Mouse (Mus musculus): ENCODE measurements around the gene Ypel2. TPM values are rescaled to one million over a fixed set of nuclear protein-coding genes. Genes with fewer than 3 reads are reported as not detected.

The Ypel2 gene
- polyA plus RNA-seq, 1 experiment from 2014 or later = 1.2 TPM

- Histone ChIP-seq H3K9ac (no peak overlapping the region), H3K4me3 (replicated peaks) (no peak overlapping the region), H3K36me3 (no peaks in the 10 kb centered on the region), H3K27me3 (no peaks in the 10 kb centered on the region), H3K9me3 (replicated peaks) (no peaks in the 10 kb centered on the region), H3K27ac (peak overlapping the region; percentile 39; the same call in 1 of the 2 replicates), H3K4me1 (replicated peaks) (peaks cover 15% of the 10 kb centered on the region), H3K4me2 (no peak overlapping the region)
- DNase-seq = no peak
- ATAC-seq (ENCODE audit: low read depth) = no peak
- 56% methylated on average over 7 of the region's 7 CpGs for WGBS (ENCODE audit: insufficient replicate concordance)
Observed at GRCm38 (mm10) chr11:86971057-86971753, 22.3 kb downstream of the Ypel2 start.

GRCm38 (mm10) chr11:86969041-86969821 is 24.3 kb downstream of the Ypel2 start:
- WGBS (ENCODE audit: insufficient replicate concordance) = 80% methylated on average over 13 of the region's 13 CpGs
- DNase-seq (no peak), ATAC-seq (ENCODE audit: low read depth) (no peak)
- no peak overlapping the region for H3K4me3 ChIP-seq (replicated peaks)
- no peak overlapping the region for H3K27ac ChIP-seq
- H3K36me3 ChIP-seq = no peaks in the 10 kb centered on the region
- H3K9ac ChIP-seq = no peak overlapping the region
- H3K27me3 ChIP-seq = no peaks in the 10 kb centered on the region
- no peaks in the 10 kb centered on the region for H3K9me3 ChIP-seq (replicated peaks)
- no peak overlapping the region for H3K4me2 ChIP-seq
- peaks cover 15% of the 10 kb centered on the region for H3K4me1 ChIP-seq (replicated peaks)

GRCm38 (mm10) chr11:86967506-86967905 is 26.0 kb downstream of the Ypel2 start:
- DNase-seq = no peak
- no peaks in the 10 kb centered on the region for H3K9me3 ChIP-seq (replicated peaks)
- H3K4me3 ChIP-seq (replicated peaks) = no peak overlapping the region
- H3K4me1 ChIP-seq (replicated peaks) = peaks cover 32% of the 10 kb centered on the region
- 70% methylated on average over 9 of the region's 9 CpGs for WGBS (ENCODE audit: insufficient replicate concordance)
- no peak overlapping the region for H3K9ac ChIP-seq
- H3K36me3 ChIP-seq = no peaks in the 10 kb centered on the region
- H3K27ac ChIP-seq = no peak overlapping the region
- H3K4me2 ChIP-seq = no peak overlapping the region
- ATAC-seq (ENCODE audit: low read depth) = no peak
- H3K27me3 ChIP-seq = no peaks in the 10 kb centered on the region

- Histone ChIP-seq H3K9ac (no peak overlapping the region), H3K4me1 (replicated peaks) (peaks cover 38% of the 10 kb centered on the region)
- WGBS (ENCODE audit: insufficient replicate concordance) = 75% methylated on average over 3 of the region's 3 CpGs
Observed at GRCm38 (mm10) chr11:86966696-86967095, 26.8 kb downstream of the Ypel2 start.

GRCm38 (mm10) chr11:86965079-86965478 is 28.4 kb downstream of the Ypel2 start:
- Histone ChIP-seq H3K4me2 (no peak overlapping the region), H3K4me1 (replicated peaks) (peaks cover 50% of the 10 kb centered on the region), H3K4me3 (replicated peaks) (no peak overlapping the region), H3K27ac (no peak overlapping the region), H3K9me3 (replicated peaks) (no peaks in the 10 kb centered on the region), H3K27me3 (no peaks in the 10 kb centered on the region), H3K9ac (no peak overlapping the region), H3K36me3 (no peaks in the 10 kb centered on the region)
- 66% methylated on average over 5 of the region's 5 CpGs for WGBS (ENCODE audit: insufficient replicate concordance)
- no peak for ATAC-seq (ENCODE audit: low read depth)
- DNase-seq = no peak

More at GRCm38 (mm10) chr11:86966696-86967095, 26.8 kb downstream of the Ypel2 start:
- H3K27me3 ChIP-seq = no peaks in the 10 kb centered on the region
- H3K27ac ChIP-seq = no peak overlapping the region
- no peak overlapping the region for H3K4me3 ChIP-seq (replicated peaks)
- no peaks in the 10 kb centered on the region for H3K36me3 ChIP-seq
- no peaks in the 10 kb centered on the region for H3K9me3 ChIP-seq (replicated peaks)
- no peak for ATAC-seq (ENCODE audit: low read depth)
- H3K4me2 ChIP-seq = no peak overlapping the region
- DNase-seq = no peak

- DNase-seq (no peak), ATAC-seq (ENCODE audit: low read depth) (no peak)
- no peak overlapping the region for H3K9ac ChIP-seq
- H3K27ac ChIP-seq = no peak overlapping the region
- no peaks in the 10 kb centered on the region for H3K27me3 ChIP-seq
- H3K9me3 ChIP-seq (replicated peaks) = no peaks in the 10 kb centered on the region
- H3K4me3 ChIP-seq (replicated peaks) = no peak overlapping the region
- WGBS (ENCODE audit: insufficient replicate concordance) = 56% methylated on average over 10 of the region's 10 CpGs
- H3K36me3 ChIP-seq = no peaks in the 10 kb centered on the region
- peaks cover 62% of the 10 kb centered on the region for H3K4me1 ChIP-seq (replicated peaks)
- no peak overlapping the region for H3K4me2 ChIP-seq
Observed at GRCm38 (mm10) chr11:86963698-86964097, 29.8 kb downstream of the Ypel2 start.

GRCm38 (mm10) chr11:86963027-86963426 is 30.5 kb downstream of the Ypel2 start:
- Histone ChIP-seq H3K27me3 (no peaks in the 10 kb centered on the region), H3K9ac (no peak overlapping the region), H3K4me2 (no peak overlapping the region), H3K9me3 (replicated peaks) (no peaks in the 10 kb centered on the region), H3K4me1 (replicated peaks) (peaks cover 67% of the 10 kb centered on the region), H3K4me3 (replicated peaks) (no peak overlapping the region), H3K27ac (peak overlapping the region; percentile 70), H3K36me3 (no peaks in the 10 kb centered on the region)
- WGBS (ENCODE audit: insufficient replicate concordance) = 10% methylated on average over 1 of the region's 1 CpGs
- DNase-seq (no peak), ATAC-seq (ENCODE audit: low read depth) (0 out of 2 replicates have a peak, but pooled peaks have one; percentile 10)

- Histone ChIP-seq H3K4me3 (replicated peaks) (no peak overlapping the region), H3K4me1 (replicated peaks) (peaks cover 72% of the 10 kb centered on the region), H3K27ac (peak overlapping the region; percentile 70), H3K9me3 (replicated peaks) (no peaks in the 10 kb centered on the region), H3K9ac (no peak overlapping the region), H3K4me2 (0 out of 2 replicates have a peak overlapping the region, but pooled peaks have one; percentile 2), H3K27me3 (no peaks in the 10 kb centered on the region), H3K36me3 (no peaks in the 10 kb centered on the region)
- no peak for ATAC-seq (ENCODE audit: low read depth)
- WGBS (ENCODE audit: insufficient replicate concordance) = 31% methylated on average over 2 of the region's 2 CpGs
- DNase-seq = no peak
Observed at GRCm38 (mm10) chr11:86962362-86962761, 31.1 kb downstream of the Ypel2 start.

- Histone ChIP-seq H3K4me2 (0 out of 2 replicates have a peak overlapping the region, but pooled peaks have one; percentile 2), H3K4me3 (replicated peaks) (no peak overlapping the region), H3K27ac (peak overlapping the region; percentile 73), H3K27me3 (no peaks in the 10 kb centered on the region), H3K36me3 (no peaks in the 10 kb centered on the region), H3K9ac (no peak overlapping the region), H3K9me3 (replicated peaks) (no peaks in the 10 kb centered on the region), H3K4me1 (replicated peaks) (peaks cover 68% of the 10 kb centered on the region)
- peak; percentile 73 for ATAC-seq (ENCODE audit: low read depth)
- whole genome bisulfite sequencing (ENCODE audit: insufficient replicate concordance) = 51% methylated on average over 11 of the region's 11 CpGs
- peak; percentile 5 for DNase-seq
Observed at GRCm38 (mm10) chr11:86961510-86962303, 31.8 kb downstream of the Ypel2 start.

GRCm38 (mm10) chr11:86960331-86960730 is 33.2 kb downstream of the Ypel2 start:
- no peak overlapping the region for H3K4me3 ChIP-seq (replicated peaks)
- H3K9me3 ChIP-seq (replicated peaks) = no peaks in the 10 kb centered on the region
- peaks cover 77% of the 10 kb centered on the region for H3K4me1 ChIP-seq (replicated peaks)
- ATAC-seq (ENCODE audit: low read depth) = no peak
- no peaks in the 10 kb centered on the region for H3K36me3 ChIP-seq
- H3K27me3 ChIP-seq = no peaks in the 10 kb centered on the region
- peak overlapping the region; percentile 23; the same call in 1 of the 2 replicates for H3K27ac ChIP-seq
- 50% methylated on average over 2 of the region's 2 CpGs for WGBS (ENCODE audit: insufficient replicate concordance)
- DNase-seq = no peak
- H3K4me2 ChIP-seq = no peak overlapping the region
- no peak overlapping the region for H3K9ac ChIP-seq

Data from liver, embryonic 13.5 days (tissue).